Mouse (Mus musculus): Measurements from ENCODE around the gene Ppp1r10. TPM values are rescaled to one million over a fixed set of nuclear protein-coding genes. Genes with fewer than 3 reads are reported as not detected.

Ppp1r10 gene
- 10 to 100 TPM; 30.4 to 34.5 TPM for total RNA-seq (2021)

DNA sequence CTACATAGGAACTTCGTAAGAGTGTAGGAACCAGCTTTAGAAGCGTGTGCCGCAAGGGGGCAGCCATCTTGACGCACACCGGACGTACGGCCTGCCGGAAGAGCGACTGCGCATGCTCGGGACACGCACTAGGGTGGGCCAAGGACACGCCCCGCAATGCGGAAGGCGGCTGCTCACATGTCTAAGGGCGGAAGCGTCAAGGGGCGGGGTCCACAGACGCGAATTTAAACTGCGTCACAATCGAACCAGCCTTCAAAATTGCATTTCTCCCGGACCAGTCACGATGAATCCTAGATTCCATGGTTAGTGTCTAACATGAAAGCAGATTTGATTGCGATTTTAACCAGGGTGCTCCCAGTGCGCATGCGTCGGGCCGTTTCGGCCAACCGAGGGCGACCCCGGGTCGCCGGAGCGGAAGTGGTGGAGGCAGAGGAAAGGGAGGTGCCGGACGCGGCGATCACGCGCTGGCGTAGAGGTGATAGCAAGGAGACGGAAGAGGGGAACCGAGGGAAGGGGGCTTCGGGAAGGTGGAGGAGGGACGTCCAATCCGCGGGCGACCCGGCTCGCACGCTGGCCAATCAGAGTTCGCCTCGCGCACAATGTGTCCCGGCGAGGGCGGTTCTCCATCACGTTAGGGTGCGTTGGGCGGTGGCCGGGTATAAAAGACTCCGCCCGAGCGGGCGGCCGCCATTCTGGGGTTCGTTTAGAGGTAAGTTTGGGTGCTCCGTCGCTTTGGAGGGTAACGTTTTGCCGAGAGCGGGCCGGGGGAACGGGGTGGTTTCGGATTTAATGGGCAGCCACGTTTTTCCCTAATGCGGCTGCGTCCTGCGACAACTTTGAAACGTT is at the start of gene Ppp1r10, which contains the start of gene Mrps18b:
Gene Ppp1r10, plus strand, starts transcription at position 138 of the 846 bp plus-strand sequence.
Gene Mrps18b, minus strand, starts transcription at position 93 of the 846 bp plus-strand sequence.
- intact Hi-C loops (cut with DNase I) = loop anchor here (5.0 kb wide), 1 partner anchor 79 kb away; the partner anchor contains the start of gene Tubb5
- peak; percentile 100 for DNase-seq (ENCODE audit: low spot score)

- intact Hi-C loops (cut with DNase I) = no loop called here
- DNase-seq (ENCODE audit: low spot score) = no peak
Observed at GRCm38 (mm10) chr17:35866911-35867890, 49.0 kb upstream of the Ppp1r10 start.

DNA sequence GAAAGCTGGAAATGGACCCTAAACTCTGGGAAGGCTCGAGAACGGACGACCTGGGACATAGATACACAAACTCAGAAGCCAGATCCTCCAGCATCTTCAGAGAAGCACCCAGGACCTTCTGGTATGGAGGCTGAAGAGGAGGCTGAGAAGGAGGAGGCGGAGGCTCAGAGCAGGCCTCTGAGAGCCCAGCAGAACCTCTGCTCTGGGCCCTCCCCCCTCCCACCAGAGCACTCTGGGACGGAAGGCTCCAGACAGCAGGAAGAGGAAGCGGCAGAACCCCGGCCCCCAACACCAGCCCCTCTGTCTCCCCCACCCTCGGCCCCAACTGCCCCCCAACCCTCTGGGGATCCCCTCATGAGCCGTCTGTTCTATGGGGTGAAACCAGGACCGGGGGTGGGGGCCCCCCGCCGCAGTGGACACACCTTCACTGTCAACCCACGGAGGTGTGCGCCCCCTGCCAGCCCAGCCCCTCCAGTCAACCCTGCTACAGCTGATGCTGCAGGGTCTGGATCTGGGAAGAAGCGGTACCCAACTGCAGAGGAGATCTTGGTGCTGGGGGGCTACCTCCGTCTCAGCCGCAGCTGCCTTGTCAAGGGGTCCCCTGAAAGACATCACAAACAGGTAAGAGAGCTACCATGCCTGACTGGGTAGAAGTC is 47.9 kb upstream of the Ppp1r10 start:
- intact Hi-C loops (cut with DNase I) = no loop called here
- DNase-seq (ENCODE audit: low spot score) = no peak

- intact Hi-C loops (cut with DNase I) = no loop called here
- DNase-seq (ENCODE audit: low spot score) = no peak
Observed at GRCm38 (mm10) chr17:35868961-35869345, 47.3 kb upstream of the Ppp1r10 start.

DNA sequence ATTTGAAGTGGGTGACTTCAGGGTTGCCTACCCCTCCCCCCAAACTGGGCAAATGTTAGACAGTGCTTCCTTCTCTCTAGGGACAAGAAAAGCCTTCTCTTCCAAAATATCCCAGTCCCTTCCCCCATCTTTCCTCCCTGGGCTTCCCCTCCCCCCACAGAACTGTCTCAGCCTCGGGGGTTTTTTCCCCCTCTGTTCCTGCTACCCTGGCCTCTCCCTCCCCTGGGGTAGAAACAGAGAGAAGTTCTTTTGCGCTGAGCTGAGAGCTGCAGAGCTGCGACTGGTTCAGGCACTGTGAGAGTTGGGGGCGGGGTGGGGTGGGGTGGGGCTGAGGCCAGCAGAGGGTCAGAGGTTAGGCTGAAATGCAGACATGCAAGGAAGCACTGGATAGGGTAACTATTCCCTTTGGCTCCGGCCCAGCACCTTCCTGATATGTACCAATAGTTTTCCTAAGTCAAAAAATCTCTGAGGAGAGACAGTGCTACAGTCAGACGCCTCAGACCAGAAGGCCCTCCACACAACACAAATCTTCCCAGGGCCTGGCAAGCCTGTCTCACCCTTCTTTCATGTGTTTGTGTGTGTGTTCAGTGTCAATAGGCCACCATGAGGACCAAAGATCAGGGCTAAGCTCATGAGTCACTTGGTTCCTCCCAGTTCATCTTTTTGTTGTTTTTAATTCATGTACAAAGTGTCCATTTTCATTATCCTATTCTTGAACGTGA is 46.7 kb upstream of the Ppp1r10 start:
- DNase-seq (ENCODE audit: low spot score) = peak; percentile 32
- intact Hi-C loops (cut with DNase I) = no loop called here

DNA sequence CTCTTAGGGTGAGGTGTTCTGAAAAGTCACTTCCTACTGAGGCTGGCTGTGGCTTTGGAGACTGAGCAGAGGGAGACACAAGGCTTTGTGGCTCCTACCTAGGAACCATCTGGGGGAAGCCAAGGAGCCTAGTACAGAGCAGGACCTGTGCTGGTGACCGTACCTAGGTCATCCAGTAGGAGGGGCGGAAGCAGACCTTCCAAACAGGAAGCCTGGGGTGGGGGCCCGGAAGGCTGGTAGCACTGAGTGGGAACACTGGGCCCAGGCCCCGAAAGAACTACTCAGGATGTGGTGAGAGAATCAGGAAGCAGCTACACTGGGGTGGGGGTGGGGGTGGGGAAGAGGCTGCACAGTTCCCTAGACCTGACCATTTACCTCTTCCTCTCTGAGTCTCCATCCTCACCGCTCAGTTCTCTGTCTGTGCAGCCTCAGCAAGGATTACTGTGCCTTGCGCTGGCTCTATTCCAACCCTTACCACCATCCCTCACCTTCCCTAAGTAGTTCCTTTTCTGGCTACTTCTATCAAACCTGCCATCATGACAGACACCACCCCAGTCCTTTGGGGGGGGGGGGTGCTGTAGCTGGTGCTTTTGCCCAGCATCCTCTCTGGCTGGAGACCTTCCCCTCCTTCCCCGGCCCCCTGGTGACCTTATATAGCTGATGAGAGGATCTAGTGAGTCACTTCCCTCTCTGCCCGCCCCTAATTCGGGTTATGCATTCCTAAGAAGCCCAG is 45.9 kb upstream of the Ppp1r10 start:
- peak; percentile 77 for DNase-seq (ENCODE audit: low spot score)
- intact Hi-C loops (cut with DNase I) = no loop called here

- intact Hi-C loops (cut with DNase I) = no loop called here
- no peak for DNase-seq (ENCODE audit: low spot score)
Observed at GRCm38 (mm10) chr17:35870884-35871696, 45.1 kb upstream of the Ppp1r10 start.

DNA sequence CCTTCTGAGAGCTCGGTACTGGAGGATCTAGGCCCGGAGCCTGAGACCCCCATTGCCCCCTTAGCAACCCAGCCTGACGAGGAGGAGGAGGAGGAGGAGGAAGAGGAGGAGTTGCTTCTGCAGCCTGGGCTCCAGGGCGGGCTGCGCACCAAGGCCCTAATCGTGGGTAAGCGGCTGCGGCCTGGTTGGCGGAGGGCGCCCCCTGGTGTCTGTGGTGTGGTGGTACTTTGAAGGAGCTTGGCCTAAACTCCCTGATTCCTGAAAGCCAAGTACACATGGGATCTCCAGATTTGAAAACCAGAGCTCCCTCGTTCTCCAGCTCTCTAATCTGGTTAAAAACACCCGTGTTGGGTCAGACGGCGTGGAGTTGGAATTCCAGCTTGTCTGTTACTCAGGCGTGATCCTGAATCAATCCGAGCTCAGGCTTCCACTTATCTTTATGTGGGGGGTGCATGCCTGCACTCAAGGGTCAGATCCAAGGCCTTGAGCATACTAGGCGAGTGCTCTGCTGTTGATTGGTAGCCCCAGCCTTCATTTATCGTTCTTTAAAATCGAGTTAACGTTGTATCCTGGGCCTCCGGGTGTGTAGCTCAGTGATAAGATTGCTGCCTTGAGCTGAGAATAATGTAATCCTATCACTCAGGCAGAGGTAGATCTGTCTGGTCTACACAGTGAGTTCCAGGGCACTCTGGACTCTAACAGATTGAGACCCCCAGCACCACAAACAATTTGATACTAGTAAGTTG is 42.3 kb upstream of the Ppp1r10 start:
- peak; percentile 74 for DNase-seq (ENCODE audit: low spot score)
- intact Hi-C loops (cut with DNase I) = no loop called here

DNA sequence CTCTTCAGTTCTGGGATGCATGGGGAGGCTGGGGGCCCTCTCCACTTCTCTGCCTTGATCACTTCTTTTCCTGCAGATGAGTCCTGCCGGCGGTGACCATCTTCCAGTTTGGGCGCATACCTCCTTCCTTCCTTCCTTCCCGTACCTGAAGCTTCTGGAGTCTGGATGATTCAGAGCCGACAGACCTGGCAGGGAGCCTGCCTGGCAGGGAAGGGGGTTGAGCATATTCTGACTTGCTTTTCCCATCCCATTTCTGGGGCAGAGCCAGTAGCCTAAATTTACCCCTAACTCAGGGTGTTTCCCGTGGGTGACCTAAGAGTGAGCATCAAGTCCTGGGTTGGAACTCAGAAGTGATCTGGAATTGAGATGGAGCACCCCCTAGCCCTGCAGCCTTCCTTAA is 41.5 kb upstream of the Ppp1r10 start:
- DNase-seq (ENCODE audit: low spot score) = no peak
- intact Hi-C loops (cut with DNase I) = loop anchor here (1.0 kb wide), 1 partner anchor 135 kb away; no protein-coding TSS in a partner anchor

- intact Hi-C loops (cut with DNase I) = loop anchor here (1.0 kb wide), 1 partner anchor 29 kb away; no protein-coding TSS in a partner anchor
- DNase-seq (ENCODE audit: low spot score) = peak; percentile 87
Observed at GRCm38 (mm10) chr17:35879245-35880057, 36.8 kb upstream of the Ppp1r10 start, which contains the start of gene Dhx16. Gene Dhx16, plus strand, starts transcription at chr17:35879819.

DNA sequence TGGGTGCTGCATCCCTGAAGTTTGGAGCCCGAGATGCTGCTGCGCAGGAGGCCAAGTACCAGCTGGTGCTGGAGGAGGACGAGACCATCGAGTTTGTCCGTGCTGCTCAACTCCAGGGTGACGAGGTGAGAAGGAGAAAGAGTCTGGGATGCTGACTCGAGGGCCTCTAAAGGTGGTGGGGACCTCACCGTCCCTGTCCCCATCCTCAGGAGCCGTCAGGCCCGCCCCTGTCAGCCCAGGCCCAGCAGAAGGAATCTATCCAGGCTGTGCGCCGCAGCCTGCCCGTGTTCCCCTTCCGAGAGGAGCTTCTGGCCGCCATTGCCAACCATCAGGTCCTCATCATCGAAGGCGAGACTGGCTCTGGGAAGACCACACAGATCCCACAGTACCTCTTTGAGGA is 33.3 kb upstream of the Ppp1r10 start:
- intact Hi-C loops (cut with DNase I) = no loop called here
- no peak for DNase-seq (ENCODE audit: low spot score)

- intact Hi-C loops (cut with DNase I) = no loop called here
- no peak for DNase-seq (ENCODE audit: low spot score)
Observed at GRCm38 (mm10) chr17:35883777-35884176, 32.5 kb upstream of the Ppp1r10 start.

DNA sequence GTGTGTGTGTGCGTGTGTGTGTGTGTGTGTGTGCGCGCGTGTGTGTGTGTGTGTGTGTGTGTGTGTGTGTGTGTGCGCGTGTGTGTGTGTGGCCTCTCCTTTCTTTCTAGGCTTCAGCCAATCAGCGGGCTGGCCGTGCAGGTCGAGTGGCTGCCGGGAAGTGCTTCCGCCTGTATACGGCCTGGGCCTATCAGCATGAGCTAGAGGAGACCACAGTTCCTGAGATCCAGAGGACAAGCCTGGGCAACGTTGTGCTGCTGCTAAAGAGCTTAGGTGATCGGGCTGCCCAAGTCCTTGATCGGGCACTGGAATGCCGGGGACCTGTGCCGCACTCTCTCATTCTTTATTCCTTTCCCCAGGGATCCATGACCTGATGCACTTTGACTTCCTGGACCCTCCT is 28.5 kb upstream of the Ppp1r10 start:
- DNase-seq (ENCODE audit: low spot score) = no peak
- intact Hi-C loops (cut with DNase I) = no loop called here

GRCm38 (mm10) chr17:35896781-35897643 is 19.2 kb upstream of the Ppp1r10 start, which contains the start of gene 2310061I04Rik:
Gene 2310061I04Rik, minus strand, starts transcription at chr17:35897431.
- intact Hi-C loops (cut with DNase I) = no loop called here
- peak; percentile 85 for DNase-seq (ENCODE audit: low spot score)

All from heart, postnatal 25 days (tissue).